Mouse (Mus musculus): ENCODE data around the gene Pdcd1lg2. TPM values are rescaled to one million over a fixed set of nuclear protein-coding genes. Genes with fewer than 3 reads are reported as not detected.

Gene Pdcd1lg2
- total RNA-seq, 2 experiments from 2014 or later: not detected

DNA sequence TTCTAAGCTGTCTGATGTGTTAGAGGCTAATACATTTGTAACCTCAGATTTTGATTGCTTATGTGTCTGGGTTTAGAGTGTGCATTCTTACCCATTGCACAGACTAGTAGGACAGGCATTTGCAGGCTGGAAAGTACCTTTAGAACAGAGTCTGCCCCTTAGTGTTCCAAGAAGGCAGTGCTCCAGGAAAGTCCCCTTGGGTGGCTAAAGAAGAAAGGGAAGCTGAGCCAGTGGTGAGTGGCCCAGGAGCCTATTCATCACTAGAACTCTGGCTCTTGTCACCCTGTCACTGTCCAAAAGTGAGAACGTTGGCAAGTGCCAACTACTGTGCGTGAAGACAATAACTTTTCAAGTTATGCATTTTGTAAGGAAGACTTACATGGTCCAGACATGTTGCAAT lies 7.2 kb downstream of the Pdcd1lg2 start:
- no peak for DNase-seq (ENCODE audit: low spot score in 2 of 2)

DNA sequence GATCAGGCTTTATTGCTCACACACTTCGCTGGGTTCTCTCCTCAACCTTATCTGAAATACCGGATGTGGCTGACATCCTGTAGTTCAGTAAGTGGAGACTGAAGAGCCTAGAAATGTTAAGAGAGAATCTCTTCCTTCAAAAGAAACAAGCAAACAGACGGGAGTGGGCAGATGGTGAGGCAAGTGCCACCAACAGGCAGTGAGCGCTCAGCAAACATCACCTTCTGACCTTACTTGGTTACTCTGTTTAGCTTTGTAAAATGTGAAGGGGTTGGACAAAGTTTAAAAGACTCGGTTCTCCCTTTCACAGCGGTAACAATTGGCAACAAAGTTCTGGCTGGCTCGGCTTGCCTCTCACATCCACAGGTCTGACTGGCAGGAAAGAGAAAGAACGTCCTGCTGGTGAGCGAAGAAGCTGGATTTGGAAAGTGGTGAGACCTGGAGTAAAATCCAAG lies 8.0 kb downstream of the Pdcd1lg2 start:
- no peak for DNase-seq (ENCODE audit: low spot score in 2 of 2)

DNA sequence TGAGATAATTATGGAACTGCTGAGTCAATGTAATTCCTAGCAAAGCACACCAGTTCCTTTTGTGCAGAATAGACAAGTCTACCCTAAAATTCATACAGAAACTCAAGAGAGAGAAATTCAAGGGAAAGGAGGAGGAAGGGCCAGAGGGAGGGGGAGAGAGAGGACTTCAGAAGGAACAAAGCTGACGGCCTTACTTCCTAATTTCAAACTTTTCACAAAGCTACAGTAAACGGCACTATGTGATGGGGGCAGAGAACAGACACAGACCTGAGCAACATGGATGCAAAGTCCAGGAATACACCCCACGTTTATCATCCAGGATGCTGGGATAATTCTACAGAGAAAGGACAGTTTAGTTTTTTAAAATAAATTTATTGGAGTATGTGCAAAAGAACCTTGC lies 8.8 kb downstream of the Pdcd1lg2 start:
- no peak for DNase-seq (ENCODE audit: low spot score in 2 of 2)

DNA sequence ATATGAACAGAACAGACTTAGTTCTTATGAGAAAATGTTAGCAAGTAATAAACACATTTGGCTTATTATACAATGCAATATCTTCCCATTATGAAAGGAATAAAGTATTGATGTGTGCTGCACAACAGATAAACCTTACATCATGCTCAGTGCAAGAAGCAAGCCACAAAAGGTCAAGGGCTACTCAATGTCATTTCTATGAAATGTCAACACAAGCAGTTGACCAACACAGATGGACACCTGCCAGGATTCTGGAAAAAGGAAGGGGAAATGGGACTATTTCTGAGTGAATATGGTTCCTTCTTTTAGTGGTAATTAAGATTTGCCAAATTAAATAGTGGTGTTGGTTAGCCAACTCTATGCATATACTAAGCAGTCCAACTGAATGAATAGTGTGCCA lies 9.2 kb downstream of the Pdcd1lg2 start:
- DNase-seq (ENCODE audit: low spot score in 2 of 2): peak in 1 of 2 experiments; percentile 40

DNA sequence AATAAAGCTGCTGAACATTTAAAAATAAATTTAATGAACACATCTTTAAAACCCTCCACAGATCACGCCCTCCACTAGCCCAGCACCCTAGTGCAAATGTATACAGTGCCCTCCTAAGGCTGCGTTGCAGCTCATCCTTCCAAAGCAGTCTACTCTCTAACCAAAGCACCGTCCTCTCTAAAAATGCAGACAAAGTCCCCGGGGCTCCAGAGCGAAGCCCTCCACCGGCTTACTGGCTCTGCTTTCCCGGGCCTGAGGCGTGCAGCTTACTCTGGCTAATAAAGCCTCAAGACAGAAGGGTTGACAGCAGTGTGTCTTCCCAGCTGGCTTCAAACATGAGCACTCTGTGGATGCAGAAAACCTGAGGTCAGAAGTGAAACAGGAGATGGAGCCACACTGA lies 9.7 kb downstream of the Pdcd1lg2 start:
- DNase-seq (ENCODE audit: low spot score in 2 of 2): no peak

DNA sequence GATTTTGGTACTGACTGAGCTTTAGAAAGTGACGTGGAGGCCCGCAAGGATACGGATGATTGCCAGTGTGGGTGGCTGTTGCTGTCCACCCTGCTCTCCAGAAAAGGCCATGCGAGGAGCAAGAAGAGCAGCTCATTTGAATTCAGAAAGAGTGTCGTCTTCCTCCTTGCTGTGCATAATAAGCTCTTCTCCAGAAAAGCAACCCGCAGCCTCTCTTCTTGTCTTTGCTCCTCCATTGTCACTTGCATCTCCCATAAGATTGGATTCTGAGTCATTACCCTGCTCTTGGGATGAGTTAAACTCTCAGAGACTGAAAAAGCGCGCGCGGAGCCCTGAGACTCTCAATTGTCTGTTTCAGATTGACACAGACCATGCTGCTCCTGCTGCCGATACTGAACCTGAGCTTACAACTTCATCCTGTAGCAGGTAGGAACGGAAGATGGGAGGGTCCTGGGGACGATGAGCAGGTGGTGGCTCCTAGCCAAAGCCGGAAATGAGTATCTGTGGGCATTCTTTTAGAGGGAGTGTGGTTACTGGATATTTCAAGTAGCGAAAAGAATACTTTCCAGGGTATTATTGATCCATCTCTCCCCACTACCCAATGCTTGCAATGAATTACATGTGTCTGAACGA lies 11.4 kb downstream of the Pdcd1lg2 start:
- no peak for DNase-seq (ENCODE audit: low spot score in 2 of 2)

DNA sequence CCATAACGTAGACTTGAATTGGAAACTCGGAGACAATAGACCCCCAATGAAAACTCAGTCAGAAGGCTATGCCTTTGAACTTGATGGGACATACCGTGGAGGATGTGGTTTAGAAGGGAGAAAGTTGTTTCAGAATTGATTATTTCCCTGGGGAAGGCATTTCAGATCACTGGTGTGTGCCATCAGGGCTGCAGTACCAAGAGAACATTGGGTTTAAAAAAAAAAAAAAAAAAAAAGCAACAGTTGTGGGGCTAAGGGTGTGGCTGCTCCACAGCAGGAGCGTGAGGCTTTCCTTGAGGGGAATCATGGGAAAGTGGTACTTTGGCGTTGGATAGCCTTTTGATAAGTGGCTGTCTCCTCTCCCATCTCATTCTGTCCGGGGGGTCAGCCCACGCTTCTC lies 12.1 kb downstream of the Pdcd1lg2 start:
- DNase-seq (ENCODE audit: low spot score in 2 of 2): no peak

DNA sequence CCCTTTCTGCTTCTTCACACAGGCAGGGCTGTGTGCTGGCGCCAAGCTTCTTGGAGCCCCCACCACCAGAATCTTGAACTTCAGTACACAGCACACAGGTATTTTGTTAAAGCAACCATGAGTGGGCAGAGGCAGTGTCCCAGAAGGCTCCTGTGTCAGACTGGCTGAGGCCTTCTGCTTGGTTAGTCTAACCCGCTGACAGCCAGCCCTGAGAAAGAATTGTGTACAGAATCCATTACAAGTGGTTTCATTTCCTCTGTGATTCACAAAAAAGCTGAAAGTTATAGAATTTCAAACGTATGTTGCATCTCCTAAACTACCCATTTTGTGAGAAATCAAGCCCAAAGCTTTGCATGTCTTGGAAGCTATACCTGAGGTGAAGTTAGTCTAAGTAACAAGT lies 19.8 kb downstream of the Pdcd1lg2 start:
- no peak for DNase-seq (ENCODE audit: low spot score in 2 of 2)

DNA sequence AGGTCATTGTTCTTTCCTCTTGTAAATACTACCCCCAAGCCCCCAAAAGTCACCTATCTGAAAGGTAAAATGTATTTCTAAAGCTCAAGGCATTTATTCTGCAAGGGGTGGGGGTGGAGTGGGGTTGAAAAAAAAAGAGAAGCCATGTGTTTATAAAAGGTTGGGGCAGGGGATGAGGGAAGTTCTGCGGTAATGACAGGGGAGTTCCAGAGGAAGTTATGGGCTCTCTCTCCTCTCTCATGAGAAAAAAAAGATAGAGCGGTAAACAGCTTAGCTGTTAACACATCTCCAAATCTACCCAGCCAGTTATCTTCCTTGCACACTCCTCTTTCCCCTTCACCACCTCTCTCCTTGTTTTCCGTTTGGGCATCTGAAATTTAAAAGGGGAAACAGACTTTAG lies 20.2 kb downstream of the Pdcd1lg2 start:
- DNase-seq (ENCODE audit: low spot score in 2 of 2): no peak

DNA sequence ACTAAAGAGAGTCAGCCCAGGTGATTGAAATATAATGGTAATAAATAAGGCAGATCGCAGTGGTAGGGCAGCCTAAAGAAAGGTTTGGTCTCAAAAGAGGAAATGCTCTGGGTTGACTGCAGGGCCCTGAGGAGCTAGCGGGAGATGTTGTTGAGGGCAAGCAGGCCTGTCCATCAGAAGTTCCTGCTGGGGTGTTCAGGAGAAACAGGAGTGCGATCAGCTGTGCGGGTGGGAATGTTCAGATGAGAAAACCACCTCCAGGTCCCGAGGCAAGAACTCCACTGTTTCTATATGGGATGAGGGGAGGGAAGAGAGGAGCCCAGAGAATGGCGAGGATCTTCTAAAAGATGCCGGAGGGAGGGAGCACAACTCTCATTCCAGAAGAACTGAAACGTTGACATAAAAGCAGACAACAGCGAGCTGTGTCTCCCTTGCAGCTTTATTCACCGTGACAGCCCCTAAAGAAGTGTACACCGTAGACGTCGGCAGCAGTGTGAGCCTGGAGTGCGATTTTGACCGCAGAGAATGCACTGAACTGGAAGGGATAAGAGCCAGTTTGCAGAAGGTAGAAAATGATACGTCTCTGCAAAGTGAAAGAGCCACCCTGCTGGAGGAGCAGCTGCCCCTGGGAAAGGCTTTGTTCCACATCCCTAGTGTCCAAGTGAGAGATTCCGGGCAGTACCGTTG lies 26.2 kb downstream of the Pdcd1lg2 start:
- no peak for DNase-seq (ENCODE audit: low spot score in 2 of 2)

DNA sequence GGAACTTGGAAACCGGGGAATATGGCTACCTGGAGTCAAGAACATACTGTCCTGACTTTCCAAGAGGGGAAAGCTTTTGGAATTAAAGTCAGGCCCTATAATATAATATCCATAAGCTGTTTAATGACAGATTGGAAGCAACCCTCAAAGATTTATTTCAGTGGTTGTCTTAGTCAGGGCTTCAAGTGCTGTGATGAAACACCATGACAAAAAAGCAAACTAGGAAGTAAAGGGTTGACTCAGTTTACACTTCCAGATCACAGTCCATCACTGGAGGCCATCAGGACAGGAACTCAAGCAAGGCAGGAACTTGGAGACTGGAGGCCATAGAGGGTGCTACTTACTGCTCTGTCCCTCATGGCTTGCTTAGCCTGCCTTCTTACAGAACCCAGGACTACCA lies 27.1 kb downstream of the Pdcd1lg2 start:
- DNase-seq (ENCODE audit: low spot score in 2 of 2): no peak

DNA sequence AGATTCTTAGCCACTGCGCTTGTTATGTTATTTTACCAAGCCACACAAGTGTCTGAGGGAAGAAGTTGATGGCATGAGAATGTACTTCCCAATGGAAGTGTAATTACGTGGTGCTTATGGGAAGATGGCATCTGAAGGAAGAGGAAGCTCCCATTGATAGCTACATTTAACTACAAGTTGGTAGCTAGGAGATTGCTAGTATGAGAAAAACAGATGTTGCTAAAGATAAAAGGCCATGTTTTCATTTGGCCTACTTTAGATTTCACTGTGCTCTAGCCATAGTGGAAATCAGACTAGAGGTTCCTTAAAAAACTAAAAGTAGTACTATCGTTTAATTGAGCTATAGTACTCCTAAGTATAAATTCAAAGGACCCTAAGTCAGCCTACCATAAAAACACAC lies 28.5 kb downstream of the Pdcd1lg2 start:
- no peak for DNase-seq (ENCODE audit: low spot score in 2 of 2)

DNA sequence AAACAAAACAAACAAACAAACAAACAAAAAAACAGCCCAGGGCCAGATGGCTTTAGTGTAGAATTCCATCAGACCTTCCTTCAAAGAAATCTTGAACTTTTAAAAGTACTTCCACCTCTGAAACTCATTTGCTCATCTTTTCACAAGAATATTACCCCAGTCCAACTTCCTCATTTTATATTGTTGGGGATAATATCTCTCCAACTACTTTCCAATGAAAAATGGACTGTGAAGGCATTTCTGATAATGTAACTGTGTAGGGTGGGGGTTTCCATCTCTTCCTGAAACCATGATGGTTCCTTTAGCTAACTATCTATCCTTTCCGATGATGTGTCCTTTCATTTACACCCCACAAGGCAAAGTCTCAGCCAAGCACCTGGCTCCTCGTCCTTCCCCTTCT lies 31.8 kb downstream of the Pdcd1lg2 start:
- no peak for DNase-seq (ENCODE audit: low spot score in 2 of 2)

DNA sequence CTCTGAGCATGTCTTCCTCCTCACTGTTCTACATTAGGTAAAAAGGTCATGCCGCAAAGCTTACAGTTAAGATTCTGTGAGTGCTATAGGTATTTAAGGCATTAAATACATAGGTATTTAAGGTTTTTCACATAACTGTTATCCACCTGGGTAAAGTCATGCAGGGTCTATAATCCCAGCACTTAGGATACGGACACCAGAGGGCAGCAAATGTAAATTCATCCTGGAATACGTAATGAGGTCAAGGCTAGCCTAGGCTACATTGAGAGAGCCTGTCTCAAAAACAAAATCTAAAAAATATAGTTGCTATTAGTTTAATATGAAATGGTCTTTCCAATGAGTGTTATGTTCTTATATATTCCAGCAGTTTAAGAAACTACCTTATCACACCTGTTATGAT lies 33.6 kb downstream of the Pdcd1lg2 start:
- DNase-seq (ENCODE audit: low spot score in 2 of 2): no peak

DNA sequence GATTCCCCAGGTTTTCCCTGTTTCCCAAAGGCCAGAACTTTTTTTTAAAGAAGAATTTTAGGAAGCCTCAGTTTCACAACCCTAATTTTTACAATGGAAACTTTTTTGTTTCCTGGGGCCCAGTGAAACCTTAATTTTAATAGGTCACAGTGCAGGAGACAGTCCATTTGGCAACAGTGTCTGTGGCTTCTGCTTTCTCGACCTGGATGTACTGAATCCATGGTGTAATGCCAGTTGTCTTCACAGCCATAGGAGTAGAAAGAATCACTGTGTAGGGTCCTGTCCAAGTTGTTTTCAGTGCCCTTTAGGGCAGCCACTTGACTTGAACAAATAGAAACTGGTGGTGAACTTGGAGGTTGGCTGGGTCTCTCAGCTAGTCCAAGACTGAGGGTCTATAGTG lies 37.7 kb downstream of the Pdcd1lg2 start:
- no peak for DNase-seq (ENCODE audit: low spot score in 2 of 2)

DNA sequence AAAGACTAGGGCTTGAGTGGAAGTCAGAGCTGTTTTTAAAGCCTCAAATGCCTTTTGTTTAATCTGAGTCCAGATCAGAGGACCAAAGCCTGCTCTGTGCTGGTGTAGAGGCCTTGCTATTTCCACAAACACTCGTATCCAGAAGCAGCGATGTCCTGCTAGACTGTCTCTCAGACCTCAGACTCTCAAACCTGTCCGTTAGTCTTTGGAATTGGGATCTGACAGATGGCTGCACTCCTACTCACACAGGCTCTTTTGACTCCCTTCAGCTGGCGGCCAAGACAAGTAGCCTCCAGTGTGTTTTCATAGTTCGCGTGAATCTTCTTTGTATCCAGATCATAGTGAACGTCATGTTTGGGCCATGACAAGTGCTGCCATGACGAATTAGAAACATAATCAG lies 39.7 kb downstream of the Pdcd1lg2 start:
- DNase-seq (ENCODE audit: low spot score in 2 of 2): no peak

DNA sequence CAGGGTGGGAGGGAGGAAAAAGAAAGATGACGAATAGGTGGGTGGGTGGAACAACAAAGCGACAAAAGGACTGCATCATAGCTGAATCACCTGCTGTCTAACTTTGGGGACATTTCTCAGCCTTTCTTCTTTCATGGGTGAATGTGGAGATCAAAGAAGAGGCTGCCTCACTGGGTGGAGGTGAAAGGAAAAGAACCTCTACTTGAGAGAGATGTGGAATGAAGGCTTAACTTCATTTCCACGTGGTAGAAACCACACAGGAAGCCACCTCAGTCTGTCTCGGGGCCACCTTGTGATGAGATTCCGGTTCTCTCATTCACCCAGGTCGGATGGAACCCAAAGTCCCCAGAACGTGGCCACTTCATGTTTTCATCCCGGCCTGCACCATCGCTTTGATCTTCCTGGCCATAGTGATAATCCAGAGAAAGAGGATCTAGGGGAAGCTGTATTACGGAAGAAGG lies 43.5 kb downstream of the Pdcd1lg2 start:
- no peak for DNase-seq (ENCODE audit: low spot score in 2 of 2)

DNA sequence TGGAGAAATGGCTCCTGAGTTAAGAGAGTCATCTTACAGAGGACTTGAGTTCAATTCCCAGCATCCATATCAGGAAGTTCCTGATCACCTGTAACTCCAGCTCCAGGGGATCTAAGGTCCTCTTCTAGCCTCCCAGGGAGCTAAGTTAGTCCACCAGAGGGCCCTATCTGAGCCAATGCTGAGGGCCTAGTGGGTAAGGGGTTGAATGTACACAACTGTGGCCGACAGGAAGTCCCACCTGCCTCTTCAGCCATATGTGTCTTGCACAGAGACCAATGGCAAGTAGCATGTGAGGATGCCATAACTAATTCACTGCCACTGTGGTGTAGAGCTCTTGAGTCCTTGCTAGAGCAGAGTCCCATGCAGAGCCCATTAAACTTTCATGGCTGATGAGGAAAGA lies 44.4 kb downstream of the Pdcd1lg2 start:
- DNase-seq (ENCODE audit: low spot score in 2 of 2): no peak

DNA sequence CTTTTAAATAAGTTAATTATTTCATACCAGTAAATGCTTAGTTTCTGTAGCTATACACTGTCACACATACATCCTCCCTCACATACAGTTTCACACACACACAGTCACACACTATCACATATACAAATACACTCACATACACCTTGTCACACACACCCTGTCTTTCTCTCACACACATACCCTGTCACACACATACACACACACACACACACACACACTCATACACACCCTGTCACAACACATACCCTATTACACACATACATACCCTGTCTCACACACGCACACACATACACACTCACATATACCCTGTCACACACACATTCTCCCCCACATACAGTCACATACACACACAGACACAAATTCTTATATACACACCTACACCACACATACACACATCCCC lies 47.3 kb downstream of the Pdcd1lg2 start:
- DNase-seq (ENCODE audit: low spot score in 2 of 2): no peak

DNA sequence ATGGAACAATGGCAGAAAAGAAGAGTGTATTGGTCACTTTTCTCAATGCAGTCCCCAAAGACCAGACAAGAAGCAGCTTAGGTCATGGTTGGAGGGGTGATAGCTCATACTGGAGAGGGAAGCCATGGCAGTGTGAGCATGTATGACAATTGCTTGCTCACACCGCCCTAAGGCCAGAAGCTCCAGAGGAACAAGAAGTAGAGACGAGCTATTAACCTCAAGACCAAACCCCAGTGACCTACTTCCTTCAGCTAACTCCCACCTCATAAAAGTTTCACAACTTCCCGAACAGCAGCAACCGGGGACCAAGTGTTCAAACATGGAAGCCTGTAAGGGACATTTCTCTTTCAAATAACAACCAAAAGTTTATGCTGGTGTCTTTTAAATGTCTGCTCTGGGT lies 51.7 kb downstream of the Pdcd1lg2 start:
- no peak for DNase-seq (ENCODE audit: low spot score in 2 of 2)

DNA sequence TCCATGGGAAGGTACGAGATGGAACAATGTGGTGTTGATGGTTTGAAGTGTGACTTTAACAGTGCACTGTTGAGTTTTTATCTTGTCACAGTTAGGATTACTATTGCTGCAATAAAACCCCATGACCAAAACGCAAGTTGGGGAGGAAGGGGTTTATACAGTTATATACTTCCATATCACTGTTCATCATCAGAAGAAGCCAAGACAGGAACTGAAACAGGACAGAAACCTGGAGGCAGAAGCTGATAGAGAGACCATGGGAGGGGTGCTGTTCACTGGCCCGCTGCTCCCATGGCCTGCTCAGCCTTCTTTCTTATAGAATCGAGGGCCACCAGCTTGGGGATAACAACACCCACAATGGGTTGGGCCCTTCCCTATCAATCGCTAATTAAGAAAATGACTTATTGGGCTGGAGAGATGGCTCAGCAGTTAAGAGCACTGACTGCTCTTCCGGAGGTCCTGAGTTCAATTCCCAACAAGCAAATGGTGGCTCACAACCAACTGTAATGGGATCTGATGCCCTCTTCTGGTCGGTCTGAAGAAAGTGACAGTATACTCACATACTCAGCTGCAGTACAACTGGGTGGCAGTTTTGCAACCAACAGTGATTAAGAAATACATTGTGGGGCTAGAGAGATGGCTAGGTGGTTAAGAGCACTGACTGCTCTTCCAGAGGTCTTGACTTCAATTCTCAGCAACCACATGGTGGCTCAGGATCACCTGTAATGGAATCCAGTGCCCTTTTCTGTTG lies 53.1 kb downstream of the Pdcd1lg2 start:
- DNase-seq (ENCODE audit: low spot score in 2 of 2): no peak

DNA sequence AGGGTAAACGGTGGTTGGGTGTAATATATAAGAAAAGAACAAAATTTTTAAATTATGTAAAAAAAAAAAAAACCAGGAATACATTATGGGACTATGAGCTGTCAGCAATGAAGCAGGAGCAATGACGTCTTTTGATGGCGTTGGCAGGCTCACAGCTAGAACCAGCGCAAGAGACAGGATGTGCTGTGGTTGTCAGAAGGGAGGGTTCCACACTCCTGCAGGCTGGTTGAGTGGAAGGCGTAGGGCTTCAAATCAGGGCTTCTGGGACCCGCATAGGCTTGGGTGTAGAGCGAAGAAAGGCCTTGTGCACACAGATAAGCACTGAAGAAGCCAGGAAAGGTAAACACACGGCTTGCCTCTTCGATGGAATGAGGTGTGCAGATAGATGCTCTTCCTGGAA lies 56.1 kb downstream of the Pdcd1lg2 start:
- no peak for DNase-seq (ENCODE audit: low spot score in 2 of 2)
